Mouse (Mus musculus) stomach, postnatal 0 days (tissue): ENCODE data around the gene Siva1. TPM values are rescaled to one million over a fixed set of nuclear protein-coding genes. Genes with fewer than 3 reads are reported as not detected.

Experiments
- ATAC-seq: fragments of 200-750 bp; cut with Nextera tagmentation; 2 replicates; pipeline ENCODE4 v1.8.0; 2017; ENCODE audit not compliant: low FRiP score, low TSS enrichment
- DNase-seq: peaks from one replicate; pipeline ENCODE4 v3.0.0-alpha.2; 2016; ENCODE audit warnings: low spot score
- H3K27ac ChIP-seq: fragments of 300-500 bp; sonication (generic); replicated peaks from 2 replicates; pipeline ENCODE4 v1.5.1; 2014; ENCODE audit warnings: mild to moderate bottlenecking, control low read depth
- H3K27me3 ChIP-seq: fragments of 300-500 bp; sonication (generic); 2 replicates; pipeline ENCODE4 v1.6.1; 2014; ENCODE audit warnings: low read length; ENCODE audit not compliant: control insufficient read depth, insufficient read depth
- H3K36me3 ChIP-seq: fragments of 300-500 bp; sonication (generic); 2 replicates; pipeline ENCODE4 v1.6.1; 2014; ENCODE audit warnings: low read length, mixed read lengths; ENCODE audit not compliant: control insufficient read depth, insufficient read depth
- H3K4me1 ChIP-seq: fragments of 300-500 bp; sonication (generic); replicated peaks from 2 replicates; pipeline ENCODE4 v1.6.1; 2014; ENCODE audit warnings: antibody characterized with exemption; ENCODE audit not compliant: control insufficient read depth, insufficient read depth
- H3K4me2 ChIP-seq: fragments of 300-500 bp; sonication (generic); replicated peaks from 2 replicates; pipeline ENCODE4 v1.6.1; 2014; ENCODE audit warnings: low read depth, mild to moderate bottlenecking, control low read depth, moderate library complexity
- H3K4me3 ChIP-seq: fragments of 300-500 bp; sonication (generic); 2 replicates; pipeline ENCODE4 v1.5.1; 2014; ENCODE audit warnings: low read depth, low read length, control low read depth
- H3K9ac ChIP-seq: fragments of 300-500 bp; sonication (generic); 2 replicates; pipeline ENCODE4 v1.6.1; 2014; ENCODE audit warnings: mild to moderate bottlenecking, low read length, control low read depth, mixed read lengths
- H3K9me3 ChIP-seq: fragments of 300-500 bp; sonication (generic); 2 replicates; pipeline ENCODE4 v1.6.1; 2016; ENCODE audit warnings: low read length; ENCODE audit not compliant: control insufficient read depth
- CTCF ChIP-seq: IDR thresholded peaks from 2 replicates; pipeline ENCODE4 v1.5.1; 2016; ENCODE audit warnings: antibody characterized with exemption, low read depth, mild to moderate bottlenecking, moderate library complexity
- EP300 ChIP-seq: optimal IDR thresholded peaks from 2 replicates; pipeline ENCODE3; 2016; ENCODE audit warnings: antibody characterized with exemption
- WGBS: fragments of 180-500 bp; shearing (Covaris S2); extraction: QIAGEN DNeasy Blood & Tissue Kit; methylation state at CpG from one replicate; pipeline ENCODE4 v1.1.7; 2014; 5-methylcytosine and 5-hydroxymethylcytosine counted together
- polyA plus RNA-seq: library from polyadenylated mRNA; unstranded; fragments of >200 nt; fragmentation: Nextera tagmentation; extraction: Ambion mirVana; gene quantifications from 2 replicates; pipeline ENCODE4 v1.2.1, GENCODE M21; 2015

Gene Siva1
- polyA plus RNA-seq, 1 experiment from 2014 or later: 97.1 TPM

GRCm38 (mm10) chr12:112659109-112659508, 14.6 kb downstream of the Siva1 start:
- Histone ChIP-seq H3K27ac (no peak overlapping the region), H3K4me1 (peaks cover 8% of the 10 kb centered on the region; the same call in 1 of the 2 replicates)

GRCm38 (mm10) chr12:112660576-112661326, 16.3 kb downstream of the Siva1 start:
- Histone ChIP-seq H3K36me3 (peaks cover 41% of the 10 kb centered on the region), H3K27ac (peak overlapping the region; percentile 82), H3K9ac (peak overlapping the region; percentile 31; the same call in 1 of the 2 replicates), H3K27me3 (no peaks in the 10 kb centered on the region), H3K4me2 (peak overlapping the region; percentile 18; the same call in 1 of the 2 replicates), H3K4me1 (peaks cover 18% of the 10 kb centered on the region), H3K4me3 (no peak overlapping the region), H3K9me3 (no peaks in the 10 kb centered on the region)
- TF ChIP-seq CTCF (peak; percentile 42), EP300 (no peak)
- DNase-seq (peak; percentile 83), ATAC-seq (peak; percentile 67)
- 14% methylated on average over 5 of the region's 5 CpGs for WGBS

More at GRCm38 (mm10) chr12:112659109-112659508, 14.6 kb downstream of the Siva1 start:
- no peaks in the 10 kb centered on the region for H3K27me3 ChIP-seq
- no peak overlapping the region for H3K4me2 ChIP-seq
- H3K9me3 ChIP-seq: no peaks in the 10 kb centered on the region
- 91% methylated on average over 6 of the region's 6 CpGs for WGBS
- H3K4me3 ChIP-seq: no peak overlapping the region
- no peak for ATAC-seq
- TF ChIP-seq EP300 (no peak), CTCF (peak; percentile 72)
- DNase-seq: peak; percentile 68
- peaks cover 45% of the 10 kb centered on the region for H3K36me3 ChIP-seq
- H3K9ac ChIP-seq: no peak overlapping the region

GRCm38 (mm10) chr12:112661327-112661605, 16.8 kb downstream of the Siva1 start:
- Histone ChIP-seq H3K4me2 (peak overlapping the region; percentile 18; the same call in 1 of the 2 replicates), H3K36me3 (peaks cover 42% of the 10 kb centered on the region), H3K27ac (peak overlapping the region; percentile 82), H3K9me3 (no peaks in the 10 kb centered on the region), H3K4me3 (no peak overlapping the region), H3K9ac (peak overlapping the region; percentile 31; the same call in 1 of the 2 replicates), H3K27me3 (no peaks in the 10 kb centered on the region), H3K4me1 (peaks cover 20% of the 10 kb centered on the region)
- DNase-seq (no peak), ATAC-seq (no peak)
- 57% methylated on average over 3 of the region's 3 CpGs for WGBS
- TF ChIP-seq EP300 (no peak), CTCF (no peak)

GRCm38 (mm10) chr12:112661851-112662250, 17.4 kb downstream of the Siva1 start:
- Histone ChIP-seq H3K9ac (peak overlapping the region; percentile 23), H3K36me3 (peaks cover 36% of the 10 kb centered on the region)
- no peak for ATAC-seq

GRCm38 (mm10) chr12:112663303-112663702, 18.8 kb downstream of the Siva1 start:
- TF ChIP-seq CTCF: no peak
- TF ChIP-seq EP300: no peak
- ATAC-seq (no peak), DNase-seq (no peak)
- H3K27ac ChIP-seq: no peak overlapping the region
- H3K4me2 ChIP-seq: no peak overlapping the region
- no peaks in the 10 kb centered on the region for H3K9me3 ChIP-seq
- no peaks in the 10 kb centered on the region for H3K27me3 ChIP-seq
- H3K4me1 ChIP-seq: peaks cover 20% of the 10 kb centered on the region
- H3K4me3 ChIP-seq: no peak overlapping the region
- 81% methylated on average over 11 of the region's 11 CpGs for WGBS
- H3K9ac ChIP-seq: no peak overlapping the region
- peaks cover 27% of the 10 kb centered on the region for H3K36me3 ChIP-seq

More at GRCm38 (mm10) chr12:112661851-112662250, 17.4 kb downstream of the Siva1 start:
- TF ChIP-seq EP300 (no peak), CTCF (no peak)
- WGBS: 77% methylated on average over 9 of the region's 9 CpGs
- H3K27ac ChIP-seq: peak overlapping the region; percentile 82
- no peaks in the 10 kb centered on the region for H3K9me3 ChIP-seq
- H3K27me3 ChIP-seq: no peaks in the 10 kb centered on the region
- H3K4me3 ChIP-seq: no peak overlapping the region
- DNase-seq: no peak
- H3K4me2 ChIP-seq: no peak overlapping the region
- H3K4me1 ChIP-seq: peaks cover 20% of the 10 kb centered on the region

- no peak for ATAC-seq
Observed at GRCm38 (mm10) chr12:112663716-112664115, 19.2 kb downstream of the Siva1 start.

More at GRCm38 (mm10) chr12:112663716-112664115, 19.2 kb downstream of the Siva1 start:
- whole genome bisulfite sequencing: 80% methylated on average over 12 of the region's 12 CpGs
- H3K4me1 ChIP-seq: peaks cover 22% of the 10 kb centered on the region
- no peak for DNase-seq
- H3K27ac ChIP-seq: no peak overlapping the region
- H3K4me2 ChIP-seq: no peak overlapping the region
- H3K4me3 ChIP-seq: no peak overlapping the region
- no peak for TF ChIP-seq CTCF
- no peak for TF ChIP-seq EP300
- H3K36me3 ChIP-seq: peaks cover 23% of the 10 kb centered on the region
- no peaks in the 10 kb centered on the region for H3K9me3 ChIP-seq
- no peaks in the 10 kb centered on the region for H3K27me3 ChIP-seq
- H3K9ac ChIP-seq: no peak overlapping the region
